In genomic region chr2:4386468-4386867, GRCm38 (mm10) we compare ENCODE assay signal across 23 mouse cellular contexts.
DNase-seq lines count a peak whose midpoint lies in the region; ATAC-seq and TF ChIP-seq lines count a peak whose summit lies in the region.
"Had no signal": no experiment of that assay in that cellular context is flagged by ENCODE, and none has a peak within 500 bp of the region (broad histone marks: within the 10 kb centered on the region; RNA-seq: fewer than 3 reads in every experiment).

No protein-coding gene starts in this region.

- no peak overlapping the region for H3K4me2 ChIP-seq in heart, embryonic 12.5 days
- no peak overlapping the region for H3K4me2 ChIP-seq in kidney, embryonic 15.5 days
- H3K4me2 ChIP-seq: limb, embryonic 12.5 days; liver, embryonic 15.5 days; lung, embryonic 14.5 days; neural tube, embryonic 12.5 days had no signal

- TF ChIP-seq CTCF in kidney, adult 2 months (conservative IDR thresholded peaks at IDR 0.05; ENCODE audit: insufficient read depth, insufficient read length, low read depth, low read length): no peak
- no peak for TF ChIP-seq CTCF in Patski (IDR thresholded peaks at IDR 0.05)

- H3K9ac ChIP-seq in heart, embryonic 12.5 days: no peak overlapping the region
- H3K9ac ChIP-seq in kidney, embryonic 15.5 days: no peak overlapping the region
- H3K9ac ChIP-seq: forebrain, postnatal 0 days; limb, embryonic 12.5 days; liver, embryonic 15.5 days; lung, embryonic 14.5 days; neural tube, embryonic 12.5 days had no signal

- no peaks in the 10 kb centered on the region for H3K27me3 ChIP-seq in heart, embryonic 12.5 days (replicated peaks)
- H3K27me3 ChIP-seq in kidney, adult 2 months (replicated peaks; ENCODE audit: control insufficient read depth, insufficient read depth, low read length): no peaks in the 10 kb centered on the region
- H3K27me3 ChIP-seq in Patski: no peaks in the 10 kb centered on the region
- no peaks in the 10 kb centered on the region for H3K27me3 ChIP-seq in kidney, embryonic 15.5 days
- H3K27me3 ChIP-seq: limb, embryonic 12.5 days; liver, embryonic 15.5 days; neural tube, embryonic 12.5 days had no signal

- no peaks in the 10 kb centered on the region for H3K36me3 ChIP-seq in heart, embryonic 12.5 days
- no peaks in the 10 kb centered on the region for H3K36me3 ChIP-seq in kidney, adult 2 months (ENCODE audit: control insufficient read depth, insufficient read depth, low read length)
- H3K36me3 ChIP-seq in kidney, embryonic 15.5 days: no peaks in the 10 kb centered on the region
- H3K36me3 ChIP-seq: hindbrain, embryonic 10.5 days; limb, embryonic 12.5 days; liver, embryonic 15.5 days; neural tube, embryonic 12.5 days had no signal

- no peak overlapping the region for H3K27ac ChIP-seq in heart, embryonic 12.5 days (ENCODE audit: poor library complexity, severe bottlenecking)
- no peak overlapping the region for H3K27ac ChIP-seq in kidney, adult 2 months (ENCODE audit: insufficient read depth, low read depth, low read length)
- no peak overlapping the region for H3K27ac ChIP-seq in kidney, embryonic 15.5 days
- H3K27ac ChIP-seq: hindbrain, embryonic 10.5 days; kidney, postnatal 0 days; limb, embryonic 12.5 days; liver, embryonic 15.5 days; neural tube, embryonic 12.5 days had no signal

- TF ChIP-seq POLR2A in kidney, adult 2 months (IDR thresholded peaks at IDR 0.05; ENCODE audit: low read depth, low read length): no peak

- POLR2A ChIA-PET in Patski (lab: Charles Lee): no interaction called here

- H3K4me1 ChIP-seq in heart, embryonic 12.5 days (replicated peaks): peaks cover 29% of the 10 kb centered on the region
- H3K4me1 ChIP-seq in kidney, adult 2 months (ENCODE audit: control insufficient read depth, insufficient read depth, low read length): peaks cover 2% of the 10 kb centered on the region
- H3K4me1 ChIP-seq in kidney, embryonic 15.5 days: peaks cover 19% of the 10 kb centered on the region
- H3K4me1 ChIP-seq: liver, embryonic 15.5 days; neural tube, embryonic 12.5 days had no signal

- no peak overlapping the region for H3K4me3 ChIP-seq in heart, embryonic 12.5 days
- H3K4me3 ChIP-seq in kidney, adult 2 months (ENCODE audit: insufficient read depth, low read depth, low read length): no peak overlapping the region
- no peak overlapping the region for H3K4me3 ChIP-seq in kidney, embryonic 15.5 days (replicated peaks)
- H3K4me3 ChIP-seq: hindbrain, embryonic 10.5 days; limb, embryonic 12.5 days; liver, embryonic 15.5 days; neural tube, embryonic 12.5 days had no signal

- no peaks in the 10 kb centered on the region for H3K9me3 ChIP-seq in heart, embryonic 12.5 days (replicated peaks)
- H3K9me3 ChIP-seq in kidney, embryonic 15.5 days (replicated peaks): no peaks in the 10 kb centered on the region
- H3K9me3 ChIP-seq: hindbrain, embryonic 10.5 days; limb, embryonic 12.5 days; liver, embryonic 15.5 days; neural tube, embryonic 12.5 days had no signal

- WGBS in heart, embryonic 12.5 days: 42% methylated on average over 6 of the region's 6 CpGs
- WGBS in kidney, adult 2 months: 33% methylated on average over 6 of the region's 6 CpGs
- 39% methylated on average over 6 of the region's 6 CpGs for WGBS in kidney, embryonic 15.5 days

- in situ Hi-C loops in Patski (cut with MboI; ENCODE audit: low pct_unique_long_range_greater_than_20kb): no loop called here

- DNase-seq in heart, adult 11 months: peak; percentile 56
- DNase-seq in kidney, adult 2 months: peak; percentile 56
- no peak for DNase-seq in kidney, adult 18-20 months
- DNase-seq in Patski (ENCODE audit: low read depth, low spot score): peak; percentile 69
- no peak for DNase-seq in ovary, postnatal 36 days (ENCODE audit: low spot score)
- DNase-seq in spleen, postnatal 4 days (ENCODE audit: low spot score in 2 of 2): no peak
- DNase-seq: adrenal gland, postnatal 25 days; cerebellum, adult 2 months; cerebellum, postnatal 14 days; forebrain, postnatal 0 days; heart, postnatal 14 days; lung, embryonic 14.5 days; lung, postnatal 14 days; right cerebral cortex, postnatal 25 days; thymus, postnatal 36 days had no signal

- CTCF ChIA-PET in Patski (lab: Charles Lee): interaction anchor here (0.7 kb wide), 1 partner anchor 40 kb away, joined by 3 read pairs; no protein-coding TSS in a partner anchor

- ATAC-seq in heart, embryonic 12.5 days (ENCODE audit: insufficient number of reproducible peaks, low FRiP score): no peak
- peak; percentile 54 for ATAC-seq in Patski
- peak; percentile 79 for ATAC-seq in kidney, embryonic 15.5 days (replicated peaks; ENCODE audit: low FRiP score)
- ATAC-seq: forebrain, postnatal 0 days; midbrain, embryonic 16.5 days had no signal

Comparison
In these comparisons a context has a peak if more than half of its experiments do, and no peak if none do; other contexts are left out.
1. DNase-seq: peak in heart, adult 11 months (single experiment), kidney, adult 2 months (single experiment) and Patski (single experiment); none in kidney, adult 18-20 months (single experiment), ovary, postnatal 36 days (single experiment) and spleen, postnatal 4 days (0 of 2).